Mouse (Mus musculus): ENCODE results near the gene Gapt.

The Gapt gene

GRCm38 (mm10) chr13:110351051-110351450 lies 5.9 kb downstream of the Gapt start:
- DNase-seq (ENCODE audit: low read depth in 1 of 2, low spot score in 2 of 2): no peak

- DNase-seq (ENCODE audit: low read depth in 1 of 2, low spot score in 2 of 2): no peak
Measured at GRCm38 (mm10) chr13:110346707-110347106, 10.3 kb downstream of the Gapt start.

- DNase-seq (ENCODE audit: low read depth in 1 of 2, low spot score in 2 of 2): no peak
Measured at GRCm38 (mm10) chr13:110342602-110343001, 14.4 kb downstream of the Gapt start.

GRCm38 (mm10) chr13:110332958-110333597 lies 23.9 kb downstream of the Gapt start:
- no peak for DNase-seq (ENCODE audit: low read depth in 1 of 2, low spot score in 2 of 2)

- no peak for DNase-seq (ENCODE audit: low read depth in 1 of 2, low spot score in 2 of 2)
Measured at GRCm38 (mm10) chr13:110318746-110319145, 38.3 kb downstream of the Gapt start.

GRCm38 (mm10) chr13:110307188-110307587 lies 49.8 kb downstream of the Gapt start:
- no peak for DNase-seq (ENCODE audit: low read depth in 1 of 2, low spot score in 2 of 2)
